Mouse (Mus musculus): ENCODE measurements around the gene Numb. TPM values are rescaled to one million over a fixed set of nuclear protein-coding genes. Genes with fewer than 3 reads are reported as not detected.
A peak's percentile ranks its signal among the peaks of the same experiment; 100 is the strongest.
"Not testable (repeated sequence)": the region's sequence is repeated elsewhere in the genome, so short reads cannot be mapped to it uniquely, and the experiment has no call there.

Gene Numb
- polyA plus RNA-seq, 1 experiment from 2014 or later, result 19.9 TPM

DNA sequence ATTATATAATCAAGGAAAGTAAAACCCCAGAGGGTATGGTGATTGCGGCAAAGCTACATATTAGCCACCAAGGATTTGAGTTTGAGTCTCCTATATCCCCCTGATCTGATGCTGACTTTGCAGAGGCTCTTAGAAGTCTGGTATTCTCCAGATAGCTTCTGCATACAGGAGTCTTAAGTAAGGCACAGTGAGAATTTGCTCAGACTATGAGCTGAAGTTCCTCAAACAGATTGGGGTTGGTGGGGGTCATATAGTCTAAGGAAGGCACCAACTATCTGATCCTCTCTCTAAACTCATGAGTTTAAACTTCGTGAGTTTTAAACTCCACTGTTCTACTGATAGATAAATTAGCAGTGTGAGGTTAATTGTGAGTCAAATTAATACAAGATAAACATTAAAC, 17.6 kb upstream of the Numb start:
- DNase-seq (ENCODE audit: low spot score) (no peak), ATAC-seq (ENCODE audit: low FRiP score, low TSS enrichment) (no peak)
- no peaks in the 10 kb centered on the region for H3K4me1 ChIP-seq (replicated peaks; ENCODE audit: control insufficient read depth, insufficient read depth)
- no peak overlapping the region for H3K4me3 ChIP-seq (ENCODE audit: low read depth, low read length)
- no peaks in the 10 kb centered on the region for H3K9me3 ChIP-seq (ENCODE audit: control insufficient read depth, low read length)
- no peak overlapping the region for H3K27ac ChIP-seq (replicated peaks)
- H3K36me3 ChIP-seq (ENCODE audit: control insufficient read depth, insufficient read depth, low read length), result no peaks in the 10 kb centered on the region
- no peak overlapping the region for H3K4me2 ChIP-seq (replicated peaks; ENCODE audit: low read depth)
- H3K9ac ChIP-seq (ENCODE audit: low read length), result no peak overlapping the region
- TF ChIP-seq CTCF (IDR thresholded peaks at IDR 0.05; ENCODE audit: low read depth) (no peak), EP300 (optimal IDR thresholded peaks at IDR 0.05) (no peak)
- WGBS, result 74% methylated on average over 2 of the region's 2 CpGs
- H3K27me3 ChIP-seq (ENCODE audit: control insufficient read depth, insufficient read depth, low read length), result no peaks in the 10 kb centered on the region

DNA sequence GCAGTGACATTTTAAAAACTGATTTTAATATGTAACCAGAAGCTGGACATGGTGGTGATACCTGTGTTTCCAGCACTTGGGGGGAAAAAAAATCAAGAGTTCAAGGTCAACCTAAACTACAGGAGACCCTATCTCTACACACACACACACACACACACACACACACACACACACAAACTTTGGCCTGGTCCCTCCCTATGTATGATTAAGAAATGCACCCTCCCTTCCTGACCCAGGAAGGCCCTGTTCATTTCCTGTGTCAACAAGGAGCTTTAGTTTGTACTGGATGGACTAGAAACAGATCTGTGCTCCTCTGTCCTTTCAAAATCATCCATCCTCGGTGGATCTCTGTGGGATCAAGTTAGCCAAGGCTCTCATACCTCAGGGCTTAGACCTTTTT, 16.9 kb upstream of the Numb start:
- not testable (repeated sequence) for DNase-seq (ENCODE audit: low spot score); H3K4me3 ChIP-seq (ENCODE audit: low read depth, low read length); H3K36me3 ChIP-seq (ENCODE audit: control insufficient read depth, insufficient read depth, low read length); H3K9ac ChIP-seq (ENCODE audit: low read length); H3K4me2 ChIP-seq (replicated peaks; ENCODE audit: low read depth); H3K9me3 ChIP-seq (ENCODE audit: control insufficient read depth, low read length); H3K4me1 ChIP-seq (replicated peaks; ENCODE audit: control insufficient read depth, insufficient read depth); H3K27ac ChIP-seq (replicated peaks); H3K27me3 ChIP-seq (ENCODE audit: control insufficient read depth, insufficient read depth, low read length)
- 31% methylated on average over 1 of the region's 1 CpGs for WGBS
- ATAC-seq (ENCODE audit: low FRiP score, low TSS enrichment), result peak; percentile 72

DNA sequence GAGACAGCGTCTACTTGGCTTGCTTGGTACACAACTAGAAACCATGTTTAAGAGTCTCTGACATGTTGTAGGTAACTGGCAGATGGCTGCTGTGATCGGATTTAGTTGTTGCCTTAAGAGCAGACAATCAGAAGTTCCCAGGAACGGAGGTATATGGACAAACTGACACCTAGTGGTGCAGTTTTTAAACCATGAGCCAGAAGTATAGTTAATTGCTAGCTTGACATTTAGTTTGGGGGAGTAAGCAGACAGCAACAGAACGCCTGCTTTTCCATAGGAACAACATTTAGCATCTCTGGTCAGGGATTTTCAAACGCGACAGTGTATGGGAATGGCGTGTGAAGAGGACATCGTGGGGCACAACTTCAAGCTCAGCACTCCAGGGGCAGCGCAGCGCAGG, 15.9 kb upstream of the Numb start:
- Histone ChIP-seq H3K4me2 (replicated peaks; ENCODE audit: low read depth) (no peak overlapping the region), H3K27me3 (ENCODE audit: control insufficient read depth, insufficient read depth, low read length) (no peaks in the 10 kb centered on the region), H3K9me3 (ENCODE audit: control insufficient read depth, low read length) (no peaks in the 10 kb centered on the region), H3K4me1 (replicated peaks; ENCODE audit: control insufficient read depth, insufficient read depth) (no peaks in the 10 kb centered on the region), H3K9ac (ENCODE audit: low read length) (no peak overlapping the region), H3K36me3 (ENCODE audit: control insufficient read depth, insufficient read depth, low read length) (no peaks in the 10 kb centered on the region), H3K4me3 (ENCODE audit: low read depth, low read length) (no peak overlapping the region), H3K27ac (replicated peaks) (no peak overlapping the region)
- DNase-seq (ENCODE audit: low spot score), result no peak
- ATAC-seq (ENCODE audit: low FRiP score, low TSS enrichment), result no peak
- TF ChIP-seq EP300 (optimal IDR thresholded peaks at IDR 0.05) (no peak), CTCF (IDR thresholded peaks at IDR 0.05; ENCODE audit: low read depth) (peak; percentile 61)
- WGBS, result 57% methylated on average over 10 of the region's 10 CpGs

DNA sequence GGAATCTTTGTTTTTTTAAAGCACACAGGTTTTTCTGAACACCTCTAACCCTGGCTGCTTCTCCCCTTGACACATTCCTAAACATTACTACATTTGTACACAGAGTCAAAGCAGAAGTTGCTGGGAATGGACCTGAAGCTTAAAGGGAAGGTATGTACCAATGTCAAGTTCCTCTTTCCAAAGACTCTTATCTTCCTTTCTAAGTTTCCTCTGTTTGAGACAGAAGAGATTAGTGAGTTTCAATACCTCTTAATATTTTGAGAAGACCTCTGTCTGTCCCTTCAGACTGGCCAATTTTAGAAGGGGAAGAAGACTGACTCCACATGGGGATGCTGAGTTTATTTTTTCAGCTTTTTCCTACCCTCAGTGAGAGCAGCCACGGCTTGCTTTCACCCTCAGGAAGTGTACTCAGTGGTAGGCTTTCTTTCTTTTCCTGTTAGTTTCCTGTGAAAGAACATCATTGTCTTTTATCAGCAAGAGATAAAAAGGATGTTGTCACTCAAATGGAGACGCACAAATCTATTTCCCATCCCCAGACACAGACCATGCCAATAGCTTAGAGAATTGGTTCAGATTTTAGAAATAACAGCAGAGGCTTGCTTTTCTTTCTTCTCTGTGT, 7.6 kb upstream of the Numb start:
- no peak for ATAC-seq (ENCODE audit: low FRiP score, low TSS enrichment)
- Histone ChIP-seq H3K36me3 (ENCODE audit: control insufficient read depth, insufficient read depth, low read length) (no peaks in the 10 kb centered on the region), H3K9me3 (ENCODE audit: control insufficient read depth, low read length) (no peaks in the 10 kb centered on the region), H3K27ac (replicated peaks) (no peak overlapping the region), H3K9ac (ENCODE audit: low read length) (no peak overlapping the region), H3K27me3 (ENCODE audit: control insufficient read depth, insufficient read depth, low read length) (no peaks in the 10 kb centered on the region), H3K4me2 (replicated peaks; ENCODE audit: low read depth) (no peak overlapping the region), H3K4me1 (replicated peaks; ENCODE audit: control insufficient read depth, insufficient read depth) (no peaks in the 10 kb centered on the region), H3K4me3 (ENCODE audit: low read depth, low read length) (no peak overlapping the region)
- WGBS, result 39% methylated on average over 2 of the region's 2 CpGs
- no peak for TF ChIP-seq EP300 (optimal IDR thresholded peaks at IDR 0.05)
- TF ChIP-seq CTCF (IDR thresholded peaks at IDR 0.05; ENCODE audit: low read depth), result no peak
- no peak for DNase-seq (ENCODE audit: low spot score)

GRCm38 (mm10) chr12:83927747-83928146, 6.0 kb upstream of the Numb start:
- H3K4me1 ChIP-seq (replicated peaks; ENCODE audit: control insufficient read depth, insufficient read depth), result no peaks in the 10 kb centered on the region
- H3K9ac ChIP-seq (ENCODE audit: low read length), result no peak overlapping the region
- TF ChIP-seq EP300 (optimal IDR thresholded peaks at IDR 0.05), result no peak
- no peak for TF ChIP-seq CTCF (IDR thresholded peaks at IDR 0.05; ENCODE audit: low read depth)
- H3K36me3 ChIP-seq (ENCODE audit: control insufficient read depth, insufficient read depth, low read length), result no peaks in the 10 kb centered on the region
- H3K27ac ChIP-seq (replicated peaks), result no peak overlapping the region
- H3K9me3 ChIP-seq (ENCODE audit: control insufficient read depth, low read length), result no peaks in the 10 kb centered on the region
- no peak overlapping the region for H3K4me2 ChIP-seq (replicated peaks; ENCODE audit: low read depth)
- ATAC-seq (ENCODE audit: low FRiP score, low TSS enrichment) (no peak), DNase-seq (ENCODE audit: low spot score) (no peak)
- H3K27me3 ChIP-seq (ENCODE audit: control insufficient read depth, insufficient read depth, low read length), result no peaks in the 10 kb centered on the region
- WGBS, result 68% methylated on average over 4 of the region's 4 CpGs
- no peak overlapping the region for H3K4me3 ChIP-seq (ENCODE audit: low read depth, low read length)

- H3K4me3 ChIP-seq (ENCODE audit: low read depth, low read length), result no peak overlapping the region
- no peaks in the 10 kb centered on the region for H3K4me1 ChIP-seq (replicated peaks; ENCODE audit: control insufficient read depth, insufficient read depth)
- H3K4me2 ChIP-seq (replicated peaks; ENCODE audit: low read depth), result no peak overlapping the region
- ATAC-seq (ENCODE audit: low FRiP score, low TSS enrichment) (no peak), DNase-seq (ENCODE audit: low spot score) (no peak)
- no peaks in the 10 kb centered on the region for H3K36me3 ChIP-seq (ENCODE audit: control insufficient read depth, insufficient read depth, low read length)
- TF ChIP-seq CTCF (IDR thresholded peaks at IDR 0.05; ENCODE audit: low read depth) (no peak), EP300 (optimal IDR thresholded peaks at IDR 0.05) (no peak)
- H3K27ac ChIP-seq (replicated peaks), result no peak overlapping the region
- H3K27me3 ChIP-seq (ENCODE audit: control insufficient read depth, insufficient read depth, low read length), result no peaks in the 10 kb centered on the region
- 41% methylated on average over 2 of the region's 2 CpGs for WGBS
- H3K9ac ChIP-seq (ENCODE audit: low read length), result no peak overlapping the region
- H3K9me3 ChIP-seq (ENCODE audit: control insufficient read depth, low read length), result no peaks in the 10 kb centered on the region
Observed at GRCm38 (mm10) chr12:83926061-83926460, 4.3 kb upstream of the Numb start.

Data from stomach, postnatal 0 days (tissue).